Mouse (Mus musculus) heart, embryonic 15.5 days (tissue): Measurements from ENCODE around the gene Dlg2. TPM values are rescaled to one million over a fixed set of nuclear protein-coding genes. Genes with fewer than 3 reads are reported as not detected.

Experiments
- ATAC-seq: fragments of 200-750 bp; cut with Nextera tagmentation; replicated peaks from 2 replicates; pipeline ENCODE4 v1.8.0; 2017; ENCODE audit warnings: low read depth, moderate TSS enrichment; ENCODE audit not compliant: insufficient number of reproducible peaks, insufficient read depth, low FRiP score
- H3K27ac ChIP-seq: fragments of 300-500 bp; sonication (generic); 2 replicates; pipeline ENCODE4 v1.5.1; 2015; ENCODE audit warnings: mild to moderate bottlenecking, inconsistent platforms
- H3K27me3 ChIP-seq: fragments of 300-500 bp; sonication (generic); 2 replicates; pipeline ENCODE4 v1.6.1; 2015; ENCODE audit warnings: inconsistent platforms
- H3K36me3 ChIP-seq: fragments of 300-500 bp; sonication (generic); 2 replicates; pipeline ENCODE4 v1.6.1; 2015; ENCODE audit warnings: mild to moderate bottlenecking, inconsistent platforms
- H3K4me1 ChIP-seq: fragments of 300-500 bp; sonication (generic); replicated peaks from 2 replicates; pipeline ENCODE4 v1.6.1; 2015; ENCODE audit warnings: inconsistent platforms
- H3K4me2 ChIP-seq: fragments of 300-500 bp; sonication (generic); 2 replicates; pipeline ENCODE4 v1.6.1; 2015; ENCODE audit warnings: inconsistent platforms, mild to moderate bottlenecking, moderate library complexity
- H3K4me3 ChIP-seq: fragments of 300-500 bp; sonication (generic); 2 replicates; pipeline ENCODE4 v1.5.1; 2015; ENCODE audit warnings: mild to moderate bottlenecking, inconsistent platforms
- H3K9ac ChIP-seq: fragments of 300-500 bp; sonication (generic); 2 replicates; pipeline ENCODE4 v1.6.1; 2015; ENCODE audit warnings: mild to moderate bottlenecking, inconsistent platforms
- H3K9me3 ChIP-seq: fragments of 300-500 bp; sonication (generic); replicated peaks from 2 replicates; pipeline ENCODE4 v1.6.1; 2016; ENCODE audit warnings: inconsistent platforms
- WGBS: fragments of 180-500 bp; shearing (Covaris S2); methylation state at CpG from one replicate; pipeline ENCODE4 v1.1.7; 2015; ENCODE audit warnings: mixed read lengths; 5-methylcytosine and 5-hydroxymethylcytosine counted together
- polyA plus RNA-seq: library from polyadenylated mRNA; unstranded; fragments of >200 nt; fragmentation: Nextera tagmentation; extraction: Ambion mirVana; gene quantifications from 2 replicates; pipeline ENCODE4 v1.2.1, GENCODE M21; 2015

The Dlg2 gene
- polyA plus RNA-seq, 1 experiment from 2014 or later: 6.3 TPM

DNA sequence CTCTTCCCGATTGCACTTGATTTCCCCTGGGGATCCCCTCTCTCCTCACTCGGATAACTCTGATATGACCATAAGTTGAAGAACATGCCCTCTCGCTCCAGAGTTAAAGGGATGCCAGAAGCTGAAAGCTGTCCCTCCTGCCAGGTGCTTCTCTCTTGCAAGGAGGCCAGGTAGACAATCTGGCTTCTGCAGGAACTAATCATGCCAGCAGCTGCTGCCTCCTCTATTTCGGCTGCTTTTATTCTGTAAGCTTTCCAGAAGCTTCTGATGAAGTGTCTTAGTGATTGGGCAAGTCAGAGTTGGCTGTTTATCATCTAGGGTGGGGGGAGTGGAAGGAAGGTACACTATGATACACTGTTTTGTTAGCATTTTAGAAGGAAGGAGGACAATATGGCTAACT is 1127.1 kb downstream of the Dlg2 start:
- Histone ChIP-seq H3K27me3 (no peaks in the 10 kb centered on the region), H3K4me1 (no peaks in the 10 kb centered on the region), H3K9ac (no peak overlapping the region), H3K4me3 (no peak overlapping the region), H3K27ac (no peak overlapping the region), H3K9me3 (no peaks in the 10 kb centered on the region), H3K4me2 (no peak overlapping the region), H3K36me3 (no peaks in the 10 kb centered on the region)
- no peak for ATAC-seq
- 51% methylated on average over 4 of the region's 4 CpGs for WGBS

DNA sequence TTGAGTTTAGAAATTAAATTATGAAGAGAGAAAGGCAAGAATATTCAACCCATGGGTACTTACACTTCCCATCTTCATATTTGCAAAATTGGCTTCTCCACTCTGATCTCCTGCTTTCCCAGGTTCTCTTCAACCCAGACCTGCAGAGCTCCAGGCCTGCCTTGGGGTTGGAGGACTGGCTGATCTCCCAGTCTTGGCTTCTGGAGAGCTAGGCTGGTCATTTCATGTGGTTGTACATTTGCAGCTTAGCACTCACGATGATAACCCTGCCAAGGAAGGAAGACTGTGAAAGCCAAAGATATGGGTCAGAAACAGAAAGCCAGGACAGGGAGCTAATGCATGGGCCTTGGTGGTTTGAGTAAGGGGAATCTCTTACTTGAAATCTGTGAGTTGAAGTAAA is 1176.6 kb downstream of the Dlg2 start:
- 63% methylated on average over 1 of the region's 1 CpGs for WGBS
- Histone ChIP-seq H3K27ac (no peak overlapping the region), H3K27me3 (no peaks in the 10 kb centered on the region), H3K9me3 (no peaks in the 10 kb centered on the region), H3K4me1 (no peaks in the 10 kb centered on the region), H3K4me2 (no peak overlapping the region), H3K9ac (no peak overlapping the region), H3K4me3 (no peak overlapping the region), H3K36me3 (no peaks in the 10 kb centered on the region)
- ATAC-seq: no peak

DNA sequence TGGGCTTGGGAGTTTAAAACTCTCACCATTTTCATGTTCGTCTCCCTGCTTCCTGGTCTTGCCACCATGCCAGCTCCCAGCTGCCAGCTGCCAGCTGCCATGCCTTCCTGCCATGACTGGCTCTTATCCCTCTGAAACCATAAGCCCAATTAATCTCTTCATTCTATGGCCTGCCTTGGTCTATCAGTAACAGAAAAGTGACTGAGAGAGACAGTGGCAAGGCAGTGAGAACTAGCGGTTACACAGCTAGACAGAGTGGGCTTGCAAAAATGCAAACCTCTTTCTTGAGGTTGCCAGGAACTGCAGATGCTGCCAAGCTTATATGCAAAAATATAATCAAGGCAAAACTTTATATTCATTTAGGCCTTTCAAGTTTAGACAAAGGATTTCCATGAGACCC is 1183.0 kb downstream of the Dlg2 start:
- Histone ChIP-seq H3K27me3 (no peaks in the 10 kb centered on the region), H3K9me3 (no peaks in the 10 kb centered on the region), H3K9ac (no peak overlapping the region), H3K4me3 (no peak overlapping the region), H3K4me1 (no peaks in the 10 kb centered on the region), H3K36me3 (no peaks in the 10 kb centered on the region), H3K27ac (no peak overlapping the region), H3K4me2 (no peak overlapping the region)
- ATAC-seq: no peak
- WGBS: 67% methylated on average over 2 of the region's 2 CpGs

DNA sequence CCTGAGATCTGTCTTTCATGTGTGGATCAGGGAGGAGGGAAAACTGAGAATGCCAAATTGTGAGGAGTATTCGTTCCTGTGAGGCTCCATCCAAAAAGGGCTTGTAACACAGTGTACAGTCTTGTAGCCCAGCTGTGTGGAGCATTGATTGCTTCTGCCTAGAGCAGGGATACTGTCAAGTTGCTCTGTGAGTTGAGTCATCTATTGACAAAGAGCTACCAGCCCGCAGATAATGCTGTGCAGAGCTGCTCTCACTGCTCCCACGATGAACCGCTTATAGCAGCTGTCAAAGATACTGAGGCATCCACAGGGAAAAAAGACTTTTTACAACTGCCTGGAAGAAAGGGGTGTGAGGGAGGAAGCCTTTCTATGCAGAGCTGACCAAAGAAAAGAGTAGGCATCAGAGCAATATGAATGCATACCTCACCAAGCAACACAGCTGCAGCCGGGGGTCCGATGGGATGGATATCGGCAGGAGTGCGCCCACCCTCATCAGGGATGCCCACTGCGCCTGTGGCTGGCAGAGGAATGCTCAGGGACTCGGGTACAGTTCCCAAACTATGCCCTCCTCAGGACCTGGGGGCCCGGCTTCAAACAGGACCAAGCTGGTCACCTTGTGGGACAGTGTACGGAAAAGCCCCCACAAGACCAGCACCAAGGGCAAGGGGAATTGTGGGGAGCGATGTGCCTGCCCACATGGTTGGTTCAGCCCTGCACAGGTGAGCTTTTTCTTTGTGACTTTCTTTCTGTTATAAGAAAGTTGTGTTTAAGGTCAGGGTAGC is 1196.0 kb downstream of the Dlg2 start:
- no peaks in the 10 kb centered on the region for H3K27me3 ChIP-seq
- H3K4me3 ChIP-seq: no peak overlapping the region
- no peaks in the 10 kb centered on the region for H3K9me3 ChIP-seq
- no peak overlapping the region for H3K27ac ChIP-seq
- no peak overlapping the region for H3K9ac ChIP-seq
- 72% methylated on average over 13 of the region's 13 CpGs for WGBS
- no peaks in the 10 kb centered on the region for H3K4me1 ChIP-seq
- H3K4me2 ChIP-seq: no peak overlapping the region
- ATAC-seq: peak; percentile 18; the same call in 1 of the 2 replicates
- no peaks in the 10 kb centered on the region for H3K36me3 ChIP-seq

DNA sequence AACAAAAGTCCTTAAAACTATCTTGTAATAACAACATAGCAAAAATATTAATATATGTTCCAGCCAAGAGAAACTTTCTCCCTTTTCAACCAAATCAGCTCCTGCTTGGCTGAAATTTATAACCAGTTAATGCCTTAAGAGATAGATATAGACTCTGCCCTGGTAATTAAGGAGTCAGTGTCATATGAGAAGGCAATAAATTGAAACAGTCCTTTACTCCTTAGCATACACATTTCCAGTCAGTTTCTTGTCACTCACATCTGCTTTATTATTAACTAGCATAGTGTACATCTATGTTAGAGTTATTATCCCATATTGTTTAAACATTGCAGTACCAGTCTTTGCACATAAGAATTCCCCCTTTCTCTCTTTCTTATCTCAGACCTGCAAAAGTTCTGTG is 1197.9 kb downstream of the Dlg2 start:
- Histone ChIP-seq H3K36me3 (no peaks in the 10 kb centered on the region), H3K4me2 (no peak overlapping the region), H3K9ac (no peak overlapping the region), H3K9me3 (no peaks in the 10 kb centered on the region), H3K27ac (no peak overlapping the region), H3K4me1 (no peaks in the 10 kb centered on the region), H3K4me3 (no peak overlapping the region), H3K27me3 (no peaks in the 10 kb centered on the region)
- ATAC-seq: no peak

DNA sequence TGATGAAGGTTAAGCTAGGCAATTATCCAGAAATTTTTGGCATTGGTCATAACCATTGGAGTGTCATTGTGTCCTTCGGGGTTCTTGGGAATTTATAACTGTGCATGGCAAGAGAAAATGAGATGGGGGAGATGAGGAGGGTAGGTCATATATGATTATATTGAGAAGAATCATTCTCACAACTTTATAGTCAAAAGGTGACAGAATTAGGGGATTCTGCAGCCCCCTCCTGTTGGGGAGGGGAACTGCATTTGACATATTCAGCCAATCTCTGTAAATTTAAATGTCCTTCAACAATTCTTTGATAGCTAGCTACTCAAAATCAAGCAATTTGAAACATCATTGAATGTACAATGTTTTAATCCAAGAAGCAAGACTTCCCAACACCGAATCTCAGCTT is 1201.5 kb downstream of the Dlg2 start:
- no peak overlapping the region for H3K27ac ChIP-seq
- no peaks in the 10 kb centered on the region for H3K4me1 ChIP-seq
- no peaks in the 10 kb centered on the region for H3K27me3 ChIP-seq
- ATAC-seq: no peak
- WGBS: 57% methylated on average over 2 of the region's 2 CpGs
- H3K9ac ChIP-seq: no peak overlapping the region
- no peaks in the 10 kb centered on the region for H3K9me3 ChIP-seq
- H3K4me3 ChIP-seq: no peak overlapping the region
- H3K4me2 ChIP-seq: no peak overlapping the region
- no peaks in the 10 kb centered on the region for H3K36me3 ChIP-seq

DNA sequence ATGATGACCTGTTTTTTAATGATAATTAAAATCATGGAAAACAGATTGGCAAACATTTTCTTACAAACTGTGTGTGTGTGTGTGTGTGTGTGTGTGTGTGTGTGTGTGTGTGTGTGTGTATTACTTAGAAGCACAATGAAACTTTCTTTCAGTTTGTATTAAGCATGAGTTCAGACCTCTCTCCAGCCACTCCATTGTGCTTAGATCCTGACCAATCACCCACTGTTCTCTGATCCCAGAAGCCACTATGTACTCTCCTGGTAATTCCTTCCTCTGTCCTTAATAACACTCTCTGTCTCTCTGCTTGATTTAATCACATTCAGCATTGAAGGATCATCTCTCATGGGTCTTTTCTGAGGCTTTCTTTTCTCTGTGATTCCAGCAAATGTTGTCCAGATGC is 1211.5 kb downstream of the Dlg2 start:
- H3K4me1 ChIP-seq: no peaks in the 10 kb centered on the region
- H3K27me3 ChIP-seq: no peaks in the 10 kb centered on the region
- ATAC-seq: no peak
- H3K27ac ChIP-seq: no peak overlapping the region
- H3K9ac ChIP-seq: no peak overlapping the region
- no peak overlapping the region for H3K4me3 ChIP-seq
- H3K4me2 ChIP-seq: no peak overlapping the region
- no peaks in the 10 kb centered on the region for H3K36me3 ChIP-seq
- no peaks in the 10 kb centered on the region for H3K9me3 ChIP-seq

DNA sequence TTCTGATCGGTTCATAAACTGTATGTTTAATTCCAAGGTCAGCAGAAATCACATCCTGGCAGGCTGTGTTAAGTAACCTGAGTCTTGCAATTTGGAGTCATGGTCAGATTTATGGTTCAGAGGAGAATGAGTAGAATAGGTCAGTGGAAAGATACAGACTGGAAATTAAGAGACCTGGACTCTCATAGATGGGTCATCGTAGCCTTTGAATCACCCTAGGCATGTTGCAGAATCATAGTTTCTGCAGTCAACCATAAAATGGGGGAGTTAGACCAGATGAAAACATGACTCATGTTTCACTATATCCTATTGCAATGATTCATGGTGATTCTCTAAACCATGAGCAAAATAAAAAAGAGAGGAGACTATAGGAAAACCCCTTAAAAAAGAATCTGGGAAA is 1213.4 kb downstream of the Dlg2 start:
- ATAC-seq: no peak
- Histone ChIP-seq H3K9me3 (no peaks in the 10 kb centered on the region), H3K27ac (no peak overlapping the region), H3K4me3 (no peak overlapping the region), H3K9ac (no peak overlapping the region), H3K4me2 (no peak overlapping the region), H3K4me1 (no peaks in the 10 kb centered on the region), H3K36me3 (no peaks in the 10 kb centered on the region), H3K27me3 (no peaks in the 10 kb centered on the region)
- 71% methylated on average over 2 of the region's 2 CpGs for whole genome bisulfite sequencing

DNA sequence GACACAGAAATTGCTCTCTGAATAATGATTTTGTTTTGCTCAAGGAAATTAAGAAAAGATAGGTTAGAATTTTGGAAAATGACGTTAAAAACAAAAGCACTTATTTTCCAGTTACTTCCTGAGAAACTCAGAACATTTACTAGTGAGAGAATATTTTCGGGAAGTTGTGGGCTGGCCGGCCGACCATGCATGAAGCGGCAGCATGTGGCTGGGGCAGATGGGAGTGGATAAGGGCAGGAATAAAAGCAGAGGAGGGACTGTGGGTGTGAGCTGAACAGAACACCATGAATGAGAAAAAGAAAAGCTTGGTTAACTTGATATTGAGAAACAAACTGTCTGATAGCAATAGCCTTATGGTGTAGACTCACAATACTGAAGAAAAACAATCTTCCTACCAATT is 1233.4 kb downstream of the Dlg2 start:
- Histone ChIP-seq H3K4me2 (no peak overlapping the region), H3K36me3 (no peaks in the 10 kb centered on the region), H3K4me3 (no peak overlapping the region), H3K9ac (no peak overlapping the region), H3K4me1 (no peaks in the 10 kb centered on the region), H3K27me3 (no peaks in the 10 kb centered on the region), H3K27ac (no peak overlapping the region), H3K9me3 (no peaks in the 10 kb centered on the region)
- WGBS: 78% methylated on average over 5 of the region's 5 CpGs
- no peak for ATAC-seq

DNA sequence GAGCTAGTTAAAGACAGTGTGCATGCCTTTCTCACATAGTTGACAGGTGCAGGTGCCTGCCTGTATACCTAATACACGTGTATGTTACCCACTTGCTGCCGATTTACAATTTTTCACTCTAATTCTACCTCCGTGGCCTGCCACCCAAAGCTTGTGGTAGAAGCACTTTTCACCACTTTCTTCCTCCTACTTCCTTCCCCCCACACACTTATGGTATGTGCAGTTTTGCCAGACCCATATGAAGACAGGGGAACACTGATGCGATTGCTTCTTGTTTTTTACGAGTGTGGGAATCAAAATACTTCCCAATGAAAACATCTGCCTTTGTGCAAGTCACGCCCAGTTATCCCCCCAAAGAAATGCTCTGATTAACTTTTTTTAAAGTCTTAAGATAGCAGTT is 1234.7 kb downstream of the Dlg2 start:
- ATAC-seq: no peak
- Histone ChIP-seq H3K4me1 (no peaks in the 10 kb centered on the region), H3K4me3 (no peak overlapping the region), H3K9ac (no peak overlapping the region), H3K36me3 (no peaks in the 10 kb centered on the region), H3K27ac (no peak overlapping the region), H3K27me3 (no peaks in the 10 kb centered on the region), H3K9me3 (no peaks in the 10 kb centered on the region), H3K4me2 (no peak overlapping the region)
- 67% methylated on average over 6 of the region's 6 CpGs for WGBS

DNA sequence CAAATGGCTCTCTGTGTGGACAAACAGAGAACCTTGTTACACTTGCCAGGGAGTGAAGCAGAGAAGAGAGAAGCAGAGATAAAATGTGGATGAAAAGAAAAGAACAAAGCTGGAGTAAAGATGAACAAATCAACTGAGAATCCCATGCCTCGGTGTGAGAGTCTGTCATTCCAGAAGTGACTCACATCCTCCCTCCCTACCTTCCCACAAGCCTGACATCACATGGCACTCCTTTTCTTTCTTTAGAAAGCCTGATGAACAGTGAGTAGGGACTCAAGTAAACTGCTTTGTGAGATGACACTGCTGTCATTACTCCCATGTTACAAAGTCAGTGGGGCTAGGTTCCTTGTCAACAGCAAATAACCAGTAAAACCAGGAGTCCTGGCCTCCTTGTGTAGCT is 1239.3 kb downstream of the Dlg2 start:
- no peaks in the 10 kb centered on the region for H3K27me3 ChIP-seq

DNA sequence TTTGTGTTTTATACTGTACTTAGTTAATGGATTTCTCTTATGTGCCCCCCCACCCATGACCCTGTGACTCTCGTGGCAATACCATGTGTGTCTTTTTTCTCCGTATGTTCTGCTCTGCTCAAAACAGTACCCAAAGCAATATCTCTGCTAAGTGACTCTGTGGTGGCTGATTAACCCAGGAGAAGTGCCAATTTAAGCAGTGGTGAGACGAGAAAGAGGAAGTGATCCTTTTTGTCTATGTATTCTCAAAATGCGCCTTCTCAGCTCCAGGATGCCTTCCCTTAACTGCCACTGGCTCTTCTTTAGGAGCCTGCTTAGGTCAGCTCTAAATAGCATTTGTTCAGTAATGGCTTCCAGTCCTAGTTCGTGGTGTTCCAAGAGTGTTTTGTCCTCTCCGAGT is 1240.2 kb downstream of the Dlg2 start:
- ATAC-seq: no peak
- Histone ChIP-seq H3K9ac (no peak overlapping the region), H3K4me2 (no peak overlapping the region), H3K36me3 (no peaks in the 10 kb centered on the region), H3K9me3 (no peaks in the 10 kb centered on the region), H3K4me3 (no peak overlapping the region), H3K4me1 (no peaks in the 10 kb centered on the region), H3K27me3 (no peaks in the 10 kb centered on the region), H3K27ac (no peak overlapping the region)
- 67% methylated on average over 6 of the region's 6 CpGs for WGBS

More for the DNA sequence above, 1239.3 kb downstream of the Dlg2 start:
- Histone ChIP-seq H3K4me2 (no peak overlapping the region), H3K9ac (no peak overlapping the region), H3K4me3 (no peak overlapping the region), H3K27ac (no peak overlapping the region), H3K36me3 (no peaks in the 10 kb centered on the region), H3K9me3 (no peaks in the 10 kb centered on the region), H3K4me1 (no peaks in the 10 kb centered on the region)
- 32% methylated on average over 1 of the region's 1 CpGs for WGBS
- no peak for ATAC-seq
